Mouse (Mus musculus): ENCODE results near the gene Nova1. TPM values are rescaled to one million over a fixed set of nuclear protein-coding genes. Genes with fewer than 3 reads are reported as not detected.

Gene Nova1
- total and polyA plus RNA-seq, 3 experiments, result not detected

DNA sequence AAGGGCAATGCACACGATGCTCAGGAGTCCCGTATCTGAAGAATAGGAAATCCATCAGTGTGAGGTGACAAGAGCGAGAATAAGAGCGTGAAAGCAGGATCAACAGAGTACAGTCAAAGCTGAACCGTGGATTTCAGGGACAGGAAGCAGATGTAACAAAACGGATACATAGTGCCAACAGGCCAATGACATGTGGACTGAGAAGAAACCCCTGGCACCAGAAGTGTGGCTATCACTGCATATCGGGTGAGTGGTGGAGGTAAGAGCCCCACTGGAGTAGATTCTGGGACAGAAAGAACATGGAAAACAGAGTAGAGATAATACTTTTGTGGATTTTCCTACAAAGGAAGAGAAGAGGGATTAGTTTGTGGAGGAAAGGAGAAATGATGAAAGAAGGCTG lies 109.3 kb downstream of the Nova1 start:
- TF ChIP-seq BHLHE40 (IDR thresholded peaks at IDR 0.05; ENCODE audit: low read depth, low read length), result no peak
- no peak for TF ChIP-seq CTCF (conservative IDR thresholded peaks at IDR 0.05 in 1 of 2, IDR thresholded peaks at IDR 0.05 in 1 of 2; ENCODE audit: low read depth in 2 of 2, low read length in 2 of 2)
- TF ChIP-seq JUND (conservative IDR thresholded peaks at IDR 0.05; ENCODE audit: low read depth, low read length), result no peak
- no peak for TF ChIP-seq ZNF384 (IDR thresholded peaks at IDR 0.05; ENCODE audit: low read depth, low read length)
- no peak for TF ChIP-seq RAD21 (IDR thresholded peaks at IDR 0.05; ENCODE audit: low read depth, low read length)
- TF ChIP-seq GABPA (IDR thresholded peaks at IDR 0.05; ENCODE audit: insufficient replicate concordance, low read depth, low read length), result no peak
- TF ChIP-seq SMC3 (IDR thresholded peaks at IDR 0.05; ENCODE audit: low read depth, low read length), result no peak
- Histone ChIP-seq H3K4me1 (ENCODE audit: control insufficient read depth in 1 of 2, insufficient read depth in 2 of 2) (peaks cover 0 to 16% of the 10 kb centered on the region in 2 experiments; a peak in 1 of 4 replicates), H3K4me3 (replicated peaks in 1 of 3; ENCODE audit: low read depth in 2 of 3, low read length in 2 of 3, poor library complexity in 1 of 3) (no peak overlapping the region), H3K27ac (ENCODE audit: insufficient read depth, low read depth) (no peak overlapping the region), H3K27me3 (replicated peaks) (no peaks in the 10 kb centered on the region), H3K9me3 (replicated peaks; ENCODE audit: low read length) (no peaks in the 10 kb centered on the region), H3K36me3 (replicated peaks in 1 of 2; ENCODE audit: control insufficient read depth in 1 of 2, insufficient read depth in 1 of 2, low read length in 1 of 2) (no peaks in the 10 kb centered on the region), H3K9ac (ENCODE audit: insufficient read depth, low read depth) (no peak overlapping the region), H3K79me2 (replicated peaks; ENCODE audit: control insufficient read depth, extremely low read depth, insufficient read depth, poor library complexity, severe bottlenecking) (no peaks in the 10 kb centered on the region), H3K4me2 (ENCODE audit: insufficient read depth, low read depth, poor library complexity, severe bottlenecking) (no peak overlapping the region)
- peak; percentile 2 for DNase-seq (ENCODE audit: extremely low read depth)
- dilution Hi-C loops (cut with MboI; ENCODE audit: extremely low pct_ligation_motif_present, extremely low pct_unique_long_range_greater_than_20kb, low sequenced_read_pairs) (no loop called here), in situ Hi-C loops (cut with MboI; ENCODE audit: low pct_ligation_motif_present, low pct_unique_long_range_greater_than_20kb, low sequenced_read_pairs) (no loop called here)

DNA sequence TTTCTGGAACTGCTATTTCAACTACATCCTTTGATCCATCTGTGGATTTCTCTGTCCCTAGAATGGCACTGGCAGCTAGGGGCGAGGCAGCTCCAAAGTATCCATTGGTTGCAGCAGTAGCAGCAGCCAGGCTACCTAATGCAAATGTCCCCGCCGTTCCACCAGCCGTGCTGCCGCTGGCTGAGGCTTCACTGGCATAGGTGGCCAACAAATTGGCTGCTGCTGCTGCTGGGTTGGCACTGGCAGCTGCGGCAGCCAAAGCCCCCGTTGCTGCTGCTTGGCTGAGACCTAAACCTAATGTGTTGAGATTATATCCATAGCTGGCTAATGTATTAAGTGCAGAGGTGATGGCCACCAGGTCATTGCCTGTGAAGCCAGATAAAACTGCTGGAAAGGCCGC lies 118.5 kb downstream of the Nova1 start:
- Histone ChIP-seq H3K36me3 (replicated peaks in 1 of 2; ENCODE audit: control insufficient read depth in 1 of 2, insufficient read depth in 1 of 2, low read length in 1 of 2) (no peaks in the 10 kb centered on the region), H3K4me3 (replicated peaks in 1 of 3; ENCODE audit: low read depth in 2 of 3, low read length in 2 of 3, poor library complexity in 1 of 3) (no peak overlapping the region), H3K4me2 (ENCODE audit: insufficient read depth, low read depth, poor library complexity, severe bottlenecking) (no peak overlapping the region), H3K4me1 (ENCODE audit: control insufficient read depth in 1 of 2, insufficient read depth in 2 of 2) (no peaks in the 10 kb centered on the region), H3K9me3 (replicated peaks; ENCODE audit: low read length) (peaks cover 2% of the 10 kb centered on the region), H3K27ac (ENCODE audit: insufficient read depth, low read depth) (no peak overlapping the region), H3K27me3 (replicated peaks) (no peaks in the 10 kb centered on the region), H3K79me2 (replicated peaks; ENCODE audit: control insufficient read depth, extremely low read depth, insufficient read depth, poor library complexity, severe bottlenecking) (no peaks in the 10 kb centered on the region), H3K9ac (ENCODE audit: insufficient read depth, low read depth) (no peak overlapping the region)
- TF ChIP-seq USF2 (conservative IDR thresholded peaks at IDR 0.05; ENCODE audit: low read depth, low read length), result no peak
- DNase-seq (ENCODE audit: extremely low read depth), result no peak
- in situ Hi-C loops (cut with MboI; ENCODE audit: low pct_ligation_motif_present, low pct_unique_long_range_greater_than_20kb, low sequenced_read_pairs) (no loop called here), dilution Hi-C loops (cut with MboI; ENCODE audit: extremely low pct_ligation_motif_present, extremely low pct_unique_long_range_greater_than_20kb, low sequenced_read_pairs) (no loop called here)

DNA sequence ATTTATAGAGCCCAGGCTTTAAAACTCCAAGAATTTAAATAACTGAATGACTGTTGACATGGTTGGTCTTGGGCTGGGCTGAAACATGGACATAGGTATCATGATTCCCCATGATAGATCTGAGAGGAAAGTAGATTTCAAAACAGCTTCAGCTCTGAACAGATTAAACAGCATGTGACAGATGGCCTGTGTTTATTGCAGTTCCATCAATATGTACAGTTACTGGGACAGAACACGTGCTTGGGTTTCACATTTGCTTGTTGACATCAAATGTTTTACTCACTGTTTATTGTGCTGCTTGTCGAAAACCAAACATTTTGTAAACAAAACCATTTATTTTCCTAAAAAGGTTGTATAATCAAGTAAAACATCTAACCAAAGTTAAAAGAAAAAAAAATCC lies 142.4 kb downstream of the Nova1 start:
- Histone ChIP-seq H3K9me3 (replicated peaks; ENCODE audit: low read length) (no peaks in the 10 kb centered on the region), H3K79me2 (replicated peaks; ENCODE audit: control insufficient read depth, extremely low read depth, insufficient read depth, poor library complexity, severe bottlenecking) (no peaks in the 10 kb centered on the region), H3K9ac (ENCODE audit: insufficient read depth, low read depth) (no peak overlapping the region), H3K4me1 (ENCODE audit: control insufficient read depth in 1 of 2, insufficient read depth in 2 of 2) (no peaks in the 10 kb centered on the region), H3K27me3 (replicated peaks) (no peaks in the 10 kb centered on the region), H3K4me3 (replicated peaks in 1 of 3; ENCODE audit: low read depth in 2 of 3, low read length in 2 of 3, poor library complexity in 1 of 3) (no peak overlapping the region), H3K36me3 (replicated peaks in 1 of 2; ENCODE audit: control insufficient read depth in 1 of 2, insufficient read depth in 1 of 2, low read length in 1 of 2) (no peaks in the 10 kb centered on the region), H3K4me2 (ENCODE audit: insufficient read depth, low read depth, poor library complexity, severe bottlenecking) (no peak overlapping the region), H3K27ac (ENCODE audit: insufficient read depth, low read depth) (no peak overlapping the region)
- dilution Hi-C loops (cut with MboI; ENCODE audit: extremely low pct_ligation_motif_present, extremely low pct_unique_long_range_greater_than_20kb, low sequenced_read_pairs), result no loop called here
- TF ChIP-seq ETS1 (conservative IDR thresholded peaks at IDR 0.05; ENCODE audit: low read depth, low read length), result no peak
- no peak for TF ChIP-seq HCFC1 (IDR thresholded peaks at IDR 0.05; ENCODE audit: low read depth, low read length)
- no peak for TF ChIP-seq IRF4 (IDR thresholded peaks at IDR 0.05; ENCODE audit: low read depth, low read length)
- TF ChIP-seq ZMIZ1 (IDR thresholded peaks at IDR 0.05; ENCODE audit: low read depth, low read length), result no peak
- no peak for TF ChIP-seq MAFK (IDR thresholded peaks at IDR 0.05; ENCODE audit: insufficient replicate concordance, low read length)
- TF ChIP-seq SIN3A (IDR thresholded peaks at IDR 0.05; ENCODE audit: low read length), result no peak
- TF ChIP-seq RCOR1 (conservative IDR thresholded peaks at IDR 0.05; ENCODE audit: low read depth, low read length), result no peak
- no peak for DNase-seq (ENCODE audit: extremely low read depth)
- in situ Hi-C loops (cut with MboI; ENCODE audit: low pct_ligation_motif_present, low pct_unique_long_range_greater_than_20kb, low sequenced_read_pairs), result no loop called here
